Mouse (Mus musculus) urinary bladder, postnatal 0 days (tissue): Measurements from ENCODE around the gene Sdhaf4. TPM values are rescaled to one million over a fixed set of nuclear protein-coding genes. Genes with fewer than 3 reads are reported as not detected.

ENCODE experiments used
- polyA plus RNA-seq: library from polyadenylated mRNA; unstranded; fragments of >200 nt; fragmentation: Nextera tagmentation; extraction: Ambion mirVana; gene quantifications from 2 replicates; pipeline ENCODE4 v1.2.1, GENCODE M21; 2015

Gene Sdhaf4
- 56.9 and 61.0 TPM in 2 replicates for polyA plus RNA-seq

DNA sequence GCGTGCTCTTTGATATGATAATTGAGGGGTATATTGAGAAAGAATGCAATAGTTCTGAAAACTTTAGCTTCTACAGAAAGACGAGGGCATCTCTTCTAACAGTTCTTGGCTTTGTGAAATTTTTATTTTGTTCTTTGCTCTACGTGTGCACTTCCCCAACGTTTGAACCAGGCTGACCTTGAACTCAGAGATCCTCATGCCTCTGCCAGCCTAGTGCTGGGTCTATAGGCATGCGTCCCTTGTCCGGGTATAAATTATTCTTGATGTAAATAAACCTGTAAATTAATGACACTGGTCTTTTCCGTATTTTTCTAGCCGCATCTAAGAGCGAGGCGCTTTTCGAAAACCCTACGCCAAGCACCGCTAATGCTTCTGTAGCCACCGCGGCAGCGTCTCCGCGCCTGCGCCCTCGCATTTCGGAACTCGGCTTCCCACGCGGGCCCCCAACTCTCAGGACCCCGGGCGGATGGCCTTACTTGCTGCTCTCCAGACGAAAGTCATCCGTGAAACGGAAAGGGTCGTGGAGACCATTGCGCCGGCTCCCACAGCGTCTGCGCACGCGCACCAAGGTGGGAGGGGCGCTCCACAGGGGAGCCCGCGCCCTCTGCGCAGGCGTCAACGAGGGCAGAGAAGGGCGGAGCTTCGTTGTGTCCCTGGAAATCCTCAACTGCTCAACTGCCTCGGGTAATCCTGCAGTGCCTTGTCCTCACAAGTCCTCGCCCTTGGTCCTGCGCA, at the start of gene Sdhaf4:
Sdhaf4 (minus strand) TSS at position 587 of the 735 bp plus-strand sequence.

Other genes starting within 250 kb of the Sdhaf4 start
- gene B3gat2, start 243.9 kb downstream of the Sdhaf4 start, polyA plus RNA-seq, result 0.14 and 0.24 TPM in 2 replicates
- 39.1 and 41.3 TPM in 2 replicates for gene Smap1, start 83.3 kb downstream of the Sdhaf4 start, polyA plus RNA-seq
- 13.0 and 14.7 TPM in 2 replicates for gene Fam135a, start 94.7 kb upstream of the Sdhaf4 start, polyA plus RNA-seq
- 0.89 and 0.90 TPM in 2 replicates for gene Col9a1, start 172.0 kb upstream of the Sdhaf4 start, polyA plus RNA-seq